10 mouse cellular contexts compared by ENCODE assay signal in genomic region chr17:29407405-29407804, GRCm38 (mm10).
"Had no signal": no experiment of that assay in that cellular context is flagged by ENCODE, and none has a peak within 500 bp of the region (broad histone marks: within the 10 kb centered on the region; RNA-seq: fewer than 3 reads in every experiment).

No protein-coding gene starts in this region.

- DNase-seq: left cerebral cortex, postnatal 4 days; lung, embryonic 14.5 days; lung, postnatal 10 days; lung, postnatal 4 days; thymus, postnatal 14 days had no signal

- H3K9ac ChIP-seq: hindbrain, embryonic 15.5 days; lung, embryonic 14.5 days; midbrain, embryonic 15.5 days; neural tube, embryonic 12.5 days had no signal

- H3K4me1 ChIP-seq: hindbrain, embryonic 15.5 days; midbrain, embryonic 15.5 days; neural tube, embryonic 12.5 days had no signal

- H3K27me3 ChIP-seq: hindbrain, embryonic 15.5 days; midbrain, embryonic 15.5 days; neural tube, embryonic 12.5 days had no signal

- H3K4me3 ChIP-seq: hindbrain, embryonic 15.5 days; midbrain, embryonic 15.5 days; neural tube, embryonic 12.5 days had no signal

- H3K27ac ChIP-seq: hindbrain, embryonic 15.5 days; midbrain, embryonic 15.5 days; neural tube, embryonic 12.5 days; stomach, postnatal 0 days had no signal

- H3K4me2 ChIP-seq: hindbrain, embryonic 15.5 days; lung, embryonic 14.5 days; midbrain, embryonic 11.5 days; midbrain, embryonic 15.5 days; neural tube, embryonic 12.5 days had no signal

- H3K36me3 ChIP-seq: hindbrain, embryonic 15.5 days; midbrain, embryonic 15.5 days; neural tube, embryonic 12.5 days had no signal

- ATAC-seq: midbrain, embryonic 15.5 days had no signal

- H3K9me3 ChIP-seq: hindbrain, embryonic 15.5 days; midbrain, embryonic 15.5 days; neural tube, embryonic 12.5 days had no signal
